Mouse (Mus musculus) olfactory bulb, adult 2 months (tissue): Measurements from ENCODE around the gene Hsdl1.

Source experiments
- CTCF ChIP-seq: fragments of 200-500 bp; IDR thresholded peaks from 2 replicates; pipeline ENCODE4 v1.5.1; 2012; ENCODE audit warnings: low read depth, mild to moderate bottlenecking, low read length, moderate library complexity; ENCODE audit not compliant: insufficient read depth
- POLR2A ChIP-seq: fragments of 200-500 bp; IDR thresholded peaks from 2 replicates; pipeline ENCODE4 v1.6.1; 2012; ENCODE audit warnings: mild to moderate bottlenecking, low read depth, low read length, moderate library complexity; ENCODE audit not compliant: insufficient read depth

DNA sequence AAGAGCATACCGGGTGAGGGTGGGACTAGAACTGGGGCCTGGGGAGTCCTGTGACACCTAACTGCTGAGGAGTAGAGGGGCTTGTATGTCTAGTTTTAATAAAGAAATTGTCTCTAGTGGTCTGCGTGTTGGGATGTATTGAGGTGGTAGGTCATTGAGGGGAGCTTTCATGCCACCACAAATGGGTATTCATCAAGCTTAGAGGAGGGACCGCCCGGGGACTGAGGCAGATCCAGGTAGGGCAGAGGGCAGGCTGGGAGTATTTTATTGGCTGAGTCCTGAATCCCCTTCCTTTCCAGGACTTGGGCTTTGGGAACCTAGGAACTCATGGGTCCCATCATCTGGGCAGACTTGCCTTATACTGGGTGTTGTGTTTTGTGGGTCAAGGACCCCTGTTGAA lies 41.8 kb upstream of the Hsdl1 start:
- TF ChIP-seq POLR2A (no peak), CTCF (no peak)
